Mouse (Mus musculus) neural tube, embryonic 15.5 days (tissue): Measurements from ENCODE around the gene Lyrm9. TPM values are rescaled to one million over a fixed set of nuclear protein-coding genes. Genes with fewer than 3 reads are reported as not detected.

Source experiments
- ATAC-seq: fragments of 200-750 bp; cut with Nextera tagmentation; 2 replicates; pipeline ENCODE4 v1.8.0; 2017; ENCODE audit warnings: mild to moderate bottlenecking, moderate TSS enrichment, moderate library complexity; ENCODE audit not compliant: low FRiP score
- H3K27ac ChIP-seq: fragments of 300-500 bp; sonication (generic); replicated peaks from 2 replicates; pipeline ENCODE4 v1.5.1; 2015; ENCODE audit warnings: mild to moderate bottlenecking, inconsistent platforms
- H3K27me3 ChIP-seq: fragments of 300-500 bp; sonication (generic); replicated peaks from 2 replicates; pipeline ENCODE4 v1.6.1; 2015; ENCODE audit warnings: inconsistent platforms
- H3K36me3 ChIP-seq: fragments of 300-500 bp; sonication (generic); 2 replicates; pipeline ENCODE4 v1.6.1; 2015; ENCODE audit warnings: inconsistent platforms
- H3K4me1 ChIP-seq: fragments of 300-500 bp; sonication (generic); 2 replicates; pipeline ENCODE4 v1.6.1; 2015; ENCODE audit warnings: inconsistent platforms
- H3K4me2 ChIP-seq: fragments of 300-500 bp; sonication (generic); 2 replicates; pipeline ENCODE4 v1.6.1; 2015; ENCODE audit warnings: inconsistent platforms, mild to moderate bottlenecking, moderate library complexity
- H3K4me3 ChIP-seq: fragments of 300-500 bp; sonication (generic); replicated peaks from 2 replicates; pipeline ENCODE4 v1.5.1; 2015; ENCODE audit warnings: mild to moderate bottlenecking, inconsistent platforms
- H3K9ac ChIP-seq: fragments of 300-500 bp; sonication (generic); replicated peaks from 2 replicates; pipeline ENCODE4 v1.6.1; 2015; ENCODE audit warnings: mild to moderate bottlenecking, inconsistent platforms
- H3K9me3 ChIP-seq: fragments of 300-500 bp; sonication (generic); replicated peaks from 2 replicates; pipeline ENCODE4 v1.6.1; 2016; ENCODE audit warnings: inconsistent platforms
- WGBS: fragments of 180-500 bp; shearing (Covaris S2); methylation state at CpG from one replicate; pipeline ENCODE4 v1.1.7; 2015; ENCODE audit warnings: mixed read lengths; 5-methylcytosine and 5-hydroxymethylcytosine counted together
- polyA plus RNA-seq: library from polyadenylated mRNA; unstranded; fragments of >200 nt; fragmentation: Nextera tagmentation; extraction: Ambion mirVana; gene quantifications from 2 replicates; pipeline ENCODE4 v1.2.1, GENCODE M21; 2015

The Lyrm9 gene
- polyA plus RNA-seq, result 34.0 and 42.0 TPM in 2 replicates

DNA sequence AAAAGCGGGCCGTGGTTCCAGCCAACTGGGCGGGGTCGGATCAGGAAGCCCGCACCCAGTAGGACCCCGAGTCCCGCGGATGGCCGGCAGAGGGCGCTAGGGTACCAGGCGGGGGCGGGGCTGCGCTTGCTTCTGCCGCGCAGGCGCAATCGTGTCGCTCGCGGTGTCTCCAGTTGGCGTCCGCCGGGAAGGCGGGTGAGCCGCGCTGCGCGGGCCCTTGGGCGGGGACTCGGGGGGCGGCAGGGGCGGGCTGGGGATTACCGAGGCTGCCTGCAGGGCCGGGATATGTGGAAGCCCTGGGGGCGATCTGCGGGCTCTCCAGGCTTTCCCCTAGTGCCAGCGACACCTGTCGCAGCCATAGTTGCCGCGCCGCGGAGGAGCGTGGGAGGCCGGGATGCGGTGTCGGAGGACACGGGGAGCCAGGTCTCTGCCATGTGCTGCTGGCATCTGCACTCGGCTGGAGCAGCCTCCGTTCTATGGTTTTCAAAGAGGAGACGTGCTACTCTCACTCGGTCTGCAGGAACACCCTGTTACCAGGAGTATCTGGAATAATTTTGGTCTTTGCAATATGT is at the start of gene Lyrm9:
Gene Lyrm9, plus strand, starts transcription at position 143 of the 572 bp plus-strand sequence.
- Histone ChIP-seq H3K4me2 (peak within 1 kb of the TSS; percentile 67), H3K27me3 (no peaks in the 10 kb centered on the region), H3K27ac (peak within 1 kb of the TSS; percentile 90), H3K9me3 (no peaks in the 10 kb centered on the region), H3K4me1 (peaks cover 32% of the 10 kb centered on the region), H3K9ac (peak within 1 kb of the TSS; percentile 80), H3K36me3 (no peaks in the 10 kb centered on the region), H3K4me3 (peak within 1 kb of the TSS; percentile 73)
- under 1% methylated on average over 50 of the region's 51 CpGs for WGBS
- peak; percentile 84 for ATAC-seq

GRCm38 (mm10) chr11:78777851-78778680 is 48.3 kb upstream of the Lyrm9 start:
- ATAC-seq, result no peak
- Histone ChIP-seq H3K9ac (no peak overlapping the region), H3K4me2 (no peak overlapping the region), H3K36me3 (no peaks in the 10 kb centered on the region), H3K27me3 (no peaks in the 10 kb centered on the region), H3K4me3 (no peak overlapping the region), H3K9me3 (no peaks in the 10 kb centered on the region), H3K27ac (no peak overlapping the region), H3K4me1 (peaks cover 9% of the 10 kb centered on the region; the same call in 1 of the 2 replicates)
- WGBS, result 54% methylated on average over 10 of the region's 10 CpGs

- 99% methylated on average over 3 of the region's 3 CpGs for WGBS
- no peak overlapping the region for H3K9ac ChIP-seq
- no peak overlapping the region for H3K27ac ChIP-seq
- peaks cover 9% of the 10 kb centered on the region; the same call in 1 of the 2 replicates for H3K4me1 ChIP-seq
- no peak for ATAC-seq
- H3K9me3 ChIP-seq, result no peaks in the 10 kb centered on the region
- no peak overlapping the region for H3K4me2 ChIP-seq
- H3K27me3 ChIP-seq, result no peaks in the 10 kb centered on the region
- no peak overlapping the region for H3K4me3 ChIP-seq
- H3K36me3 ChIP-seq, result no peaks in the 10 kb centered on the region
These were observed 46.4 kb upstream of the Lyrm9 start for GRCm38 (mm10) chr11:78780002-78780401.

GRCm38 (mm10) chr11:78780571-78780970 is 45.8 kb upstream of the Lyrm9 start:
- H3K9me3 ChIP-seq, result no peaks in the 10 kb centered on the region
- no peak overlapping the region for H3K4me2 ChIP-seq

GRCm38 (mm10) chr11:78782326-78782725 is 44.1 kb upstream of the Lyrm9 start:
- H3K27me3 ChIP-seq, result no peaks in the 10 kb centered on the region
- no peak overlapping the region for H3K27ac ChIP-seq
- no peak overlapping the region for H3K4me3 ChIP-seq
- WGBS, result 71% methylated on average over 5 of the region's 5 CpGs
- H3K36me3 ChIP-seq, result no peaks in the 10 kb centered on the region
- no peak overlapping the region for H3K9ac ChIP-seq
- H3K4me1 ChIP-seq, result peaks cover 14% of the 10 kb centered on the region
- no peak for ATAC-seq
- H3K4me2 ChIP-seq, result no peak overlapping the region
- H3K9me3 ChIP-seq, result no peaks in the 10 kb centered on the region

More at GRCm38 (mm10) chr11:78780571-78780970, 45.8 kb upstream of the Lyrm9 start:
- no peak overlapping the region for H3K9ac ChIP-seq
- H3K4me1 ChIP-seq, result peaks cover 9% of the 10 kb centered on the region; the same call in 1 of the 2 replicates
- WGBS, result 82% methylated on average over 3 of the region's 3 CpGs
- no peaks in the 10 kb centered on the region for H3K36me3 ChIP-seq
- H3K27ac ChIP-seq, result no peak overlapping the region
- no peak overlapping the region for H3K4me3 ChIP-seq
- ATAC-seq, result no peak
- H3K27me3 ChIP-seq, result no peaks in the 10 kb centered on the region

DNA sequence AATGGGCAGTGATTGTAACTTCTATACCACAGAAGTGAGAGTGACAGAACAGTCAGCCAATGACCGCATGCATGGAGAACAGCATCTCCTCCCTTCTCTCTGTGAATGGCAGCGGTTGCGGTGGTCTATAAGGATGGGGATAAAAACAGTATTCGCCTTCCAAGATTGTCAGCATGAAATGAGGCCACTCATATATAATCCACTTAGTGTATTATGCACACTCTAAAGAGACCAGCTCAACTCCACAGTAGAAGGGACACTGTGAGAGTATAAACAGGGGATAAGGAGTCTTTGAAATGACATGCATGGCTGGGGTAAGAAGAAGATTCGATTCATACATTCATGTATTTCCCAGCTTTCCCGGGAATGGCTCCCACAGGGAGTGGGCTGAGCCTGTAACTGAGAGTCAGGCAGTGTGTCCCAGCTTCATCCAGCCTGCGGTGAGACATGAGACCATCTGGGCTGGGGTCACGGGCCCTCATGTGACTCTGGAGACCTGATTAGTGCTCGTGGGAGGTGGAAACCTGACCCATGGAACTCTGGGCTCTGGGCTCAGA is 43.5 kb upstream of the Lyrm9 start:
- no peak for ATAC-seq
- H3K27ac ChIP-seq, result no peak overlapping the region
- H3K4me1 ChIP-seq, result peaks cover 11% of the 10 kb centered on the region
- no peaks in the 10 kb centered on the region for H3K27me3 ChIP-seq
- H3K9me3 ChIP-seq, result no peaks in the 10 kb centered on the region
- H3K36me3 ChIP-seq, result no peaks in the 10 kb centered on the region
- no peak overlapping the region for H3K9ac ChIP-seq
- no peak overlapping the region for H3K4me2 ChIP-seq
- 75% methylated on average over 9 of the region's 9 CpGs for WGBS
- H3K4me3 ChIP-seq, result no peak overlapping the region

DNA sequence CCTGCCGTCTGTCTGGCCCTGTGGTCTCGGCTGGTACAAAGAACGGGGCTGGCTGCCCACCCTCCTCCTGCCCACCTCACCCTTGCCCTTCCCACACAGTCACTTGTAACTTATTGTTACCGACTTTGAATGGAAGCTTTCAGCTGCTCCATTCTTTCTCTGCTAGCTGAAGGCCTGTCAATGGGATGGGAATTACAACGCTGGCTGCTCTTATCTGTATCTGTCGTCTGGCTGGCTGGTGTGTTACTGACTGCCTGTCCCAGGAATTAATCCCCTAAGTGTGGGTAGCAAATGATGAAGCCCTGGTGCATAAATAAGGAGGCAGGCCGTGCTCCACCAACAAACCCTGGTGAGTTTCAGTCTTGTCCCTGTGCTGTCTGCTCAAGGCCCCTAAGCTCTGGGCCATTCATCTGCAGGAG is 40.4 kb upstream of the Lyrm9 start:
- H3K9ac ChIP-seq, result no peak overlapping the region
- no peaks in the 10 kb centered on the region for H3K36me3 ChIP-seq
- no peak overlapping the region for H3K4me2 ChIP-seq
- H3K27ac ChIP-seq, result no peak overlapping the region
- no peaks in the 10 kb centered on the region; the same call in 1 of the 2 replicates for H3K27me3 ChIP-seq
- no peak overlapping the region for H3K4me3 ChIP-seq
- peaks cover 11% of the 10 kb centered on the region; the same call in 1 of the 2 replicates for H3K4me1 ChIP-seq
- no peaks in the 10 kb centered on the region for H3K9me3 ChIP-seq
- ATAC-seq, result no peak
- 13% methylated on average over 7 of the region's 7 CpGs for WGBS

GRCm38 (mm10) chr11:78789370-78790060 is 36.9 kb upstream of the Lyrm9 start:
- ATAC-seq, result no peak
- H3K4me3 ChIP-seq, result no peak overlapping the region
- no peaks in the 10 kb centered on the region for H3K9me3 ChIP-seq
- H3K4me2 ChIP-seq, result no peak overlapping the region
- H3K27me3 ChIP-seq, result no peaks in the 10 kb centered on the region; the same call in 1 of the 2 replicates
- 0 out of 2 replicates have a peak overlapping the region, but pooled peaks have one; percentile 13 for H3K27ac ChIP-seq
- H3K9ac ChIP-seq, result no peak overlapping the region
- 52% methylated on average over 11 of the region's 11 CpGs for WGBS
- no peaks in the 10 kb centered on the region for H3K36me3 ChIP-seq
- H3K4me1 ChIP-seq, result peaks cover 31% of the 10 kb centered on the region

DNA sequence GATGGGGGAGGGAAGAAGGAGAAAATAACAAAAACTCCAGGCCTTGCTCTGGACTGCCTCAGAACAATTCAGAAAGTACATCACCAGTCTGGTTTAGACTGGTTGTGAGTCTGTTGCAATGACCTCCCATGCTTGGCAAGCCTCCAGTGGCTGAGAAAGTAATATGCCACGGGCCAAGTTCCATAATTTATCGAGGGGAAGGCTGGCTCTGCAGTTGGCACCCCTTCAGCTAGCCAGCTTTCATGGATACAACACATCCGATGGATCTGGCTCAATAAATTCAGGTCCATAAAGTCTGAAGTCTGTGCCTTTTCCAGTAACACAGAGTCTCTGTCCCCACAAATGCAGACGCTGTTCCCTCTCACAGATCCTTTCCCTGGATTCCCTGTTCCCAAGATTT is 34.8 kb upstream of the Lyrm9 start:
- no peak overlapping the region for H3K9ac ChIP-seq
- H3K9me3 ChIP-seq, result no peaks in the 10 kb centered on the region
- 12% methylated on average over 4 of the region's 4 CpGs for WGBS
- peaks cover 26% of the 10 kb centered on the region for H3K4me1 ChIP-seq
- H3K27me3 ChIP-seq, result no peaks in the 10 kb centered on the region; the same call in 1 of the 2 replicates
- peak overlapping the region; percentile 41 for H3K4me2 ChIP-seq
- H3K36me3 ChIP-seq, result no peaks in the 10 kb centered on the region
- H3K4me3 ChIP-seq, result no peak overlapping the region
- peak; percentile 69 for ATAC-seq
- peak overlapping the region; percentile 80 for H3K27ac ChIP-seq

DNA sequence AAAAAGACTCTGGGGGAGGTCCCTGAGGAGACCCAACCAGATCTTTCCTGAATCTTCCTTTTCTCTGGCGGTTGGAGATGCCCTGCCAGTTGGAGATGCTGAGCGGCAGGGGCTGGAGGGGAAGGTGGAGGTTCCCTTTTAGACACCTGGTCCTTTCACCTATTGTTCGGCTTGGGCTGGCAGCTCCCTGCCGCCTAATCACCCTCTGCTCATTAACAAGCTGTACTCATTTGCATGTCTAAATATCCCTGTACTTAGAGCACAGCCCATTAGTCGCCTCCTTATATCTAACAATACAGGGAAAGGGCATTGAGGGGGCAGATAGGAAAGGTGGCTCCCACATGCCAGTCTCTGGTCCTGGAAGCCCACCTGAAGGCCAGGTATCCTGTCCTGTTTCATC is 34.3 kb upstream of the Lyrm9 start:
- peaks cover 26% of the 10 kb centered on the region for H3K4me1 ChIP-seq
- H3K36me3 ChIP-seq, result no peaks in the 10 kb centered on the region
- 24% methylated on average over 5 of the region's 5 CpGs for WGBS
- peak overlapping the region; percentile 41 for H3K4me2 ChIP-seq
- no peak overlapping the region for H3K4me3 ChIP-seq
- ATAC-seq, result no peak
- H3K27ac ChIP-seq, result peak overlapping the region; percentile 80
- H3K27me3 ChIP-seq, result no peaks in the 10 kb centered on the region; the same call in 1 of the 2 replicates
- H3K9ac ChIP-seq, result no peak overlapping the region
- H3K9me3 ChIP-seq, result no peaks in the 10 kb centered on the region

DNA sequence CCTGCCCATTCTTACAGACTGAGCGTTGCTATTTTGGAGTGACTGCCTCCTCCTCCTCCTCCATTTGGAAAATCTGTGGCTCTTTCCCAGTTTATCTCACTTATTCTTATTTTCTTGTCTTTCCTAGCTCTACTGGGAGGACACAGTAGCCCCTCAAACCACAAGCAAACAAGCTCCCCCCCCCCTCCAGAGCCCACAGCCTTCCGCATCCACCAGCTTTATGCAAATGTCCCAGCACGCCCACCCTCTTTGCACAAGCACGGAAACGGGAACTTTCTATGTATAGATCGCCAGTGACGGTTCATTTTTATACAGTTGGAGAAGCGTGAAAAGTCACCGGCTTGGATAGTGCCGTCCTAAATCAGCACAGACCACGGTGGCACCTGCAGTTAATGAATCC is 33.9 kb upstream of the Lyrm9 start:
- no peaks in the 10 kb centered on the region for H3K36me3 ChIP-seq
- H3K9ac ChIP-seq, result no peak overlapping the region
- H3K27me3 ChIP-seq, result no peaks in the 10 kb centered on the region; the same call in 1 of the 2 replicates
- peak overlapping the region; percentile 80 for H3K27ac ChIP-seq
- ATAC-seq, result no peak
- WGBS, result 13% methylated on average over 11 of the region's 11 CpGs
- no peaks in the 10 kb centered on the region for H3K9me3 ChIP-seq
- H3K4me2 ChIP-seq, result peak overlapping the region; percentile 41
- H3K4me1 ChIP-seq, result peaks cover 26% of the 10 kb centered on the region
- H3K4me3 ChIP-seq, result peak overlapping the region; percentile 10; the same call in 1 of the 2 replicates
